Mouse (Mus musculus) MEL (cell line): ENCODE measurements around the gene Ergic1.

Source experiments
- CTCF ChIP-seq, 3 experiments: IDR thresholded peaks in 2 of 3; conservative IDR thresholded peaks in 1 of 3; 2 replicates each; pipeline ENCODE4 v1.5.1; 2011 to 2012; ENCODE audit warnings: low read length in 3 of 3, low read depth in 2 of 3, mild to moderate bottlenecking in 2 of 3, improper control_type of control experiment in 1 of 3, inconsistent platforms in 1 of 3, mixed read lengths in 1 of 3, moderate library complexity in 1 of 3; ENCODE audit not compliant: control insufficient read depth in 1 of 3, insufficient read depth in 1 of 3, poor library complexity in 1 of 3, severe bottlenecking in 1 of 3
- JUND ChIP-seq: IDR thresholded peaks from 2 replicates; pipeline ENCODE4 v1.6.1; 2011; ENCODE audit warnings: low read depth, mild to moderate bottlenecking, improper control_type of control experiment, low read length
- MAX ChIP-seq: IDR thresholded peaks from 2 replicates; pipeline ENCODE4 v1.6.1; 2011; ENCODE audit warnings: low read length, improper control_type of control experiment
- MXI1 ChIP-seq: IDR thresholded peaks from 2 replicates; pipeline ENCODE4 v1.6.1; 2011; ENCODE audit warnings: mild to moderate bottlenecking, low read depth, low read length, improper control_type of control experiment
- NRF1 ChIP-seq: IDR thresholded peaks from 2 replicates; pipeline ENCODE4 v1.6.1; 2014; ENCODE audit warnings: low read depth, mild to moderate bottlenecking, inconsistent platforms, low read length, improper control_type of control experiment, moderate library complexity; ENCODE audit not compliant: poor library complexity, insufficient read depth, severe bottlenecking
- POLR2A ChIP-seq, 2 experiments: IDR thresholded peaks; 2 replicates each; pipeline ENCODE4 v1.6.1; 2011 to 2012; ENCODE audit warnings: low read length in 2 of 2, mild to moderate bottlenecking in 2 of 2, control low read depth in 1 of 2, improper control_type of control experiment in 1 of 2, low read depth in 1 of 2, moderate library complexity in 1 of 2; ENCODE audit not compliant: control insufficient read depth in 1 of 2, insufficient read depth in 1 of 2, poor library complexity in 1 of 2
- RAD21 ChIP-seq: IDR thresholded peaks from 2 replicates; pipeline ENCODE4 v1.6.1; 2011; ENCODE audit warnings: mild to moderate bottlenecking, low read depth, low read length, improper control_type of control experiment
- TAL1 ChIP-seq: IDR thresholded peaks from 2 replicates; pipeline ENCODE4 v1.6.1; 2012; ENCODE audit warnings: mild to moderate bottlenecking, inconsistent platforms, low read length, moderate library complexity, mixed read lengths
- USF1 ChIP-seq: IDR thresholded peaks from 2 replicates; pipeline ENCODE4 v1.6.1; 2014; ENCODE audit warnings: low read depth, mild to moderate bottlenecking, inconsistent platforms, low read length, improper control_type of control experiment, moderate library complexity
- ZMIZ1 ChIP-seq: IDR thresholded peaks from 2 replicates; pipeline ENCODE4 v1.6.1; 2012; ENCODE audit warnings: low read depth, mild to moderate bottlenecking, inconsistent platforms, low read length, improper control_type of control experiment, moderate library complexity
- ZNF384 ChIP-seq: IDR thresholded peaks from 2 replicates; pipeline ENCODE4 v1.6.1; 2012; ENCODE audit warnings: low read depth, mild to moderate bottlenecking, inconsistent platforms, low read length, improper control_type of control experiment

DNA sequence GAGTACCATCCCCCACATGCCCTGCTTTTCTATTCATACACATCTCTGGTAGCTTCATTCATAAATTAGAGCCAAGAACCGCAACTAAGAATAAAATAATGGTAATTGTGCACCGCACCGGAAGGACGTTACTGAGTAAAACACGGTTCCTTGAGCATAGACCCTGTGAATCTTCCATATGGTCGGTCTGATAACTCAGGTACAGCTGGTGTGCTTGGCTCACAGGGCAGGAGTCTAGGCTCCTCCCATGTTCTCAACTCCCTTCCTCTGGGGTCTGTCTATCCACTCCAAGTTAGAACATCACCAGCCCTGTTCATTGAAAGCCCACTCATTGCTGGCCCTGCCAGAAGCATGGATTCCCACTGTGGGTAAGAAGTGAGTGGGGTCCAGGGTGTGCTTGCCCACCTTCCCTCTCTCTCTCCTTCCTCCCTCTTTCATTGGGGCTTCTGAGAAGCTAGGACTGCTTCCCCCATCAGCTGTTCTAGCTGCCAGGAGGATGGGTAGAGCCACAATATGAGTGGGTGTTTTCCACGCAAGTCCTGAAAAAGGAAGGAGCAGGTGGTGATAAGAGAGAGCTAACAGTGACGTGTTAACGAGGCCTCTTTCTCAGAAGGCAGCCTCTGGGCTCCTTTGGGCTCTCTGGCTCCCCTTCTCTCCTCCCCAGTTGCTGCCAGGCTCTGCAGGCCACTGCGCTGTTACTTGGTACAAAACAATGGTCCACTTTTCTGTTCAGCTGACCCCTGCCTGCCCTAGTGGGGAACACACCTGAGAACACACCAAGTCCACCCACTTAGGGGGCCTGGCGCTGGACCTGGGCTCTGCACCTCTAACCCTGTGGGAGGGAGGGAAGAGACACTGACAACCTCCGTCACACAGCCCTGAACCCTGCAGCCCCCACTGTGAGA is 14.7 kb downstream of the Ergic1 start:
- TF ChIP-seq NRF1 (no peak), CTCF (IDR thresholded peaks at IDR 0.05 in 2 of 3, conservative IDR thresholded peaks at IDR 0.05 in 1 of 3; ENCODE audit: control insufficient read depth in 1 of 3, insufficient read depth in 1 of 3, low read depth in 2 of 3, low read length in 3 of 3, poor library complexity in 1 of 3, severe bottlenecking in 1 of 3) (no peak), JUND (no peak), TAL1 (no peak), ZMIZ1 (no peak), RAD21 (no peak), MXI1 (no peak), ZNF384 (no peak), MAX (no peak), POLR2A (IDR thresholded peaks at IDR 0.05; ENCODE audit: control insufficient read depth in 1 of 2, insufficient read depth in 1 of 2, low read depth in 1 of 2, low read length in 2 of 2, poor library complexity in 1 of 2) (no peak), USF1 (no peak)
